Mouse (Mus musculus): ENCODE measurements around the gene Duxbl2.
"Not testable (repeated sequence)": the region's sequence is repeated elsewhere in the genome, so short reads cannot be mapped to it uniquely, and the experiment has no call there.

- TF ChIP-seq POLR2A (IDR thresholded peaks at IDR 0.05; ENCODE audit: low read depth, low read length); CTCF (IDR thresholded peaks at IDR 0.05; ENCODE audit: borderline replicate concordance, insufficient read depth, low read length): not testable (repeated sequence)
Measured at GRCm38 (mm10) chr14:26156032-26156431, 37.9 kb downstream of the Duxbl2 start.

All from embryonic fibroblast, embryonic 13.5 days (primary cell).